Mouse (Mus musculus) brain, embryonic 14.5 days (tissue): Measurements from ENCODE around the gene Fbxo46. TPM values are rescaled to one million over a fixed set of nuclear protein-coding genes. Genes with fewer than 3 reads are reported as not detected.

ENCODE experiments used
- DNase-seq: peaks from one replicate; pipeline ENCODE4 v3.0.0-alpha.2; 2011; ENCODE audit warnings: low read depth
- CTCF ChIP-seq: fragments of 200-500 bp; IDR thresholded peaks from 2 replicates; pipeline ENCODE4 v1.5.1; 2012; ENCODE audit warnings: inconsistent platforms, mild to moderate bottlenecking, moderate library complexity, borderline replicate concordance; ENCODE audit not compliant: insufficient read depth, insufficient read length; ENCODE audit errors: extremely low read depth
- POLR2A ChIP-seq: fragments of 200-500 bp; IDR thresholded peaks from 2 replicates; pipeline ENCODE4 v1.6.1; 2012; ENCODE audit warnings: mild to moderate bottlenecking, inconsistent platforms, borderline replicate concordance; ENCODE audit not compliant: poor library complexity, insufficient read depth, insufficient read length, severe bottlenecking; ENCODE audit errors: extremely low read depth
- polyA plus RNA-seq: library from polyadenylated mRNA; depleted of rRNA; stranded (reverse); fragments of >200 nt; gene quantifications from 2 replicates; pipeline ENCODE4 v1.2.3, GENCODE M21; 2012

The Fbxo46 gene
- polyA plus RNA-seq, 1 experiment = 18.1 TPM

DNA sequence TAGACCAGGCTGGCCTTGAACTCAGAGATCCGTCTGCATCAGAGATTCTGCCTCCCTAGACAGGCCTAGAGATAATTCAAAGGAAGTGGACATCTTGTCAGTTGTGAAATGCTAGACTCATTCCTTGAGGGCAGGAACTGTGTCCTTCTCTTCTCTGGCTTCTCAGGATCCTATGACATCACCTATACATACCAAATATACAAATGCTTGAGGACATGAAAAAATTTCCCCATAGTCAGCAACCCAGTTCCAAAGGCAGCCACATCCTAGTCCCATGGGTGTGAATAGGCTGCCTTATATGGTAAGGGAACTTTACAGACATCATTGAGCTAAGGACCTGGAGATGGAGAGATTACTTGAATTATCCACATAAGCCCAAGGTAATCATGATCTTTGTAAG lies 10.1 kb upstream of the Fbxo46 start:
- no peak for DNase-seq
- TF ChIP-seq CTCF (no peak), POLR2A (no peak)

DNA sequence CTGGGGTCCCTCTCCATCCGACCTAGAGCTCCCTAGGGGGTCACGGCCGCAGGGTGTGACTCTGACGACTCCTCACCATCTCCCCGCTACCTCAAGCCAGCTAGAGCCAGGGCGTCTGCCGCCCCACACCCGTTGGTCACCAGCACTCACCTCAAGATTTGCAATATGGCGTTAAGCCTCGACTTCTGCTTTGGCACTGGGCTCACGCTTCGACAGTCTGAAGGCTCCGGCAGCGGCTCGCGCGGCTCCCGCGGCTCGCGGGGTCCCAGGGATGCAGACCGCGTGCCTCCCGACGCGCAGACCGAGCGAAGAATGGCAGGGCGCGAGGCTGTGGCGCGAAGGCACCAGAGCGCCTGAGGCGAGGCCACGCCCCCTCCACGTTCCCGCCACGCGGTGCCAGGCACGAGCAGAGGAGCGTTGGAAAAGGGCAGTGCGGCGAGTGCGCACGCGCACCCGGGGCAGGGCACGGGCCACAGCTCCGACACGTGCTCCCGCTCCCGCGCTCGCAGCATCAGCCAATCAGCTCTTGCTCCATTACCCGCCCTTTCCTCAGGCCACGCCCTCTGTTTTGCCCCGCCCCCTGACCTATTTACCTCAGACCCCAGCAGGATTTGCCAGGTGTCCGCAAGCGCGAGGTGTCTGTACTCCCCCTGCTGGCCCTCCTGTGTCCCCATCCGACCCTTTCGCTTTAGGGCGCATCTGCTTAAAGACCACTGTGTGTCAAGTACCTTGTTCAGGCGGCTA lies 1.5 kb upstream of the Fbxo46 start, which contains the start of gene Gm4969:
TSS of gene Gm4969 (minus strand) at position 341 of the 744 bp plus-strand sequence.
- DNase-seq = peak; percentile 81
- TF ChIP-seq POLR2A = no peak
- peak; percentile 11; the same call in 1 of the 2 replicates for TF ChIP-seq CTCF

DNA sequence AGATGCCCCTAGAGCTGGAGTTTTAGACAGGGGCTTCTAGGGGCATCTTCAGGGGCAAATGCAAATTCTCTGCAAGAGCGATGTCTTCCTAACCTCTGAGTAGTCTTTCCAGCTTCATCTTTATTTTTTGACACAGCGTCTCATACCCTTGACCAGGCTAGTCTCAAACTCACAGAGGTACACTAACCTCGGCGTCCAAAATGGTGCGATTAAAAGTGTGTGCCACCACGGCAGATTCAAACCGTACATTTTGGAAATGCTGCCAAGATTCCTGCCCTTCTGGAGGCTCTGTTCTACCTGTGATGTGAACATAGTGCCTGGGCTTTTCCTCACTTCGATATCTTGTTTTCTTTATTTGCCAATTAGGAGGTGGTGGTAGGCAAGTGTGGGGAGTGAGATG lies 576 bp upstream of the Fbxo46 start:
- DNase-seq = no peak
- TF ChIP-seq CTCF (no peak), POLR2A (no peak)

DNA sequence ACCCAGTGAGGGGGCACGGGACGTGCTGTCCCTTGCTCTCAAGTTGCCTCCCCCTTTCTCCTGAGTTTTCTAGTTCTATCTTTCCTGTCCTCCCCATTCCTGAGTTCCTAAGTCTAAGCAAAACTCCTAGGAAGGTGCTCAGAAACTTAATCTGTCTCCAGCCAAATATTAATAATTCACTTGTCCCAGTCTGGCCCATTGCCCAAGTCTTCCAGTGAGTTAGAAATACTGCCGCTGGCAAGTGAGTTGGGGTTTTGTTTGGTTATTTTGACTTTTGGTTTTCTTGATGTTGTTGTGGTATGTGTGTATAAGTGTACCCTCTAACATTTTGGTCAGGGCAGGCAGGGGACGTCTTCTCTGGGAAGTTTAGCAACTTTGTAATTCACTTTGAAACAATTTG lies 2.0 kb downstream of the Fbxo46 start:
- no peak for DNase-seq
- TF ChIP-seq POLR2A (no peak), CTCF (no peak)

DNA sequence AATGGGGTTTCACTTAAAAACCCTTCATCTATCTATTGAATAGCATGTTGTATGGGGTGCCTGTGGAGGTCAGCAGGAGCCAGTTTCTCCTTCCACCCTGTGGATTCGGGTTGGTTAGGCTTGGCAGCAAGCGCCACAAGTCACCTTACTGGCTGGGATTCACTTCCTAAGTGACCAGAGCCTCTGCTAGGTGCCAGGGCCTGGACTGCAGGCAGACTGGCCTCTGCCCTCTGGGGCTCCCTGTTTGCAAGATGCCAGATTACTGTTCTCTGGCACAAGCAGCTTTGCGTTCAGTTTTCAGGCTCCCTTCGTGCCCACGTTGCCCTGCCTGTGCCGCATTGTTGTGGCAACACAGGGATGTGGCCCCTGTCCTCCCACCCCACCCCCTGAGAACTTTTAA lies 5.1 kb downstream of the Fbxo46 start:
- DNase-seq = no peak
- no peak for TF ChIP-seq CTCF
- no peak for TF ChIP-seq POLR2A

DNA sequence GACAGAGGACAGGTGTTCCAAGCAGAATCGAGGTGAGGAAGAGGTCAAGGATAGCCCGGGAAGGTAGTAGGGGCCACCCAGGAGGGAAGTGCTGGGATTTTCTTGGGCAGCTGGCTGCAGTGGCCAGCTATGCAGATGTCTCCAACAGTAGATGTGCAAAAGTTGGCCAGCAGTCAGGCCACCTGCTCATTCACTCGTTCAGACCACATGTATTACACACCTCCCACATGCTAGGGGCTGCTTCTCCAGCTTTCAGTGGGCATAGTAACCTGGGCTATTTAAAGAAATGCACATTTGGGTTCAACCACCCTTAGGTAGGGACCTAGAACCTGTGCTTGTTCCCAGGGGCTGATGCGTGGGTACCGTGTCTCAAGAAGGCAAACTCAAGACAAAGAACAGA lies 8.1 kb downstream of the Fbxo46 start:
- TF ChIP-seq CTCF (no peak), POLR2A (no peak)

DNA sequence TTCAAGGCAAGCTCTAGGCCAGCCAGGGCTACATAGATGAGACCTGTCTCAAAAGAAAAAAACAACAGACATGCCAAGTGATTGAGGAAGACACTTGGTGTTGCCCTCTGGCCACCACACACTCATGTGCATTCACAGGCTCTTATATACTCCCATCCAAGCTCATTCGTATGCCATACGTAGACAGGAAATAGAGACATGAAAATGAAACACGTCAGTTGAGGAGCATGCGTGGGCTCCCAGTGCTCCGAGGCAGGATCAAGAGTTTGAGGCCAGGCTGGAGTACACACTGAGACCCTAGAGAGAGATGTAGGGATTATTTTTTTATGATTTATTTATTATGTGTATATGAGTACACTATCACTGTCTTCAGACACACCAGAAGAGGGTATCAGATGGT lies 9.7 kb downstream of the Fbxo46 start:
- TF ChIP-seq CTCF (no peak), POLR2A (no peak)
- no peak for DNase-seq

More for the DNA sequence above, 8.1 kb downstream of the Fbxo46 start:
- no peak for DNase-seq

DNA sequence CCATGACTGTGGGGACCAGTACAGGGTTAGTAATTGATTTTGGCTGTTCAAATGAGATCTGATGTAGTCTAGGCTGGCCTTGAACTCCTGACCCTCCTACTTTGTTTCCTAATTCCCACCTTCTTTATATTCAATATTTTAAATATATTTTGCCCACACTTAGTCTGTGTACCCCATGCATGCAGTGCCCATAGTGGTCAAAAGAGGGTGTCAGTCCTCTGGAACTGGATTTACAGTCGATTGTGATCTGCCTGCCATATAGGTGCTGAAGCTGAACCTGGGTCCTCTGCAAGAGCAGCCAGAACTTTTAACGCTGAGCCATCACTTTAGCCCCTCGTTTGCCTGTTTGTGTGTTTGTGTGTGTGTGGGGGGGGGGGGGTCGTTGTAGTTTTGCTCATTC lies 11.0 kb downstream of the Fbxo46 start:
- TF ChIP-seq CTCF (no peak; the same call in 1 of the 2 replicates), POLR2A (no peak)
- DNase-seq = peak; percentile 19

DNA sequence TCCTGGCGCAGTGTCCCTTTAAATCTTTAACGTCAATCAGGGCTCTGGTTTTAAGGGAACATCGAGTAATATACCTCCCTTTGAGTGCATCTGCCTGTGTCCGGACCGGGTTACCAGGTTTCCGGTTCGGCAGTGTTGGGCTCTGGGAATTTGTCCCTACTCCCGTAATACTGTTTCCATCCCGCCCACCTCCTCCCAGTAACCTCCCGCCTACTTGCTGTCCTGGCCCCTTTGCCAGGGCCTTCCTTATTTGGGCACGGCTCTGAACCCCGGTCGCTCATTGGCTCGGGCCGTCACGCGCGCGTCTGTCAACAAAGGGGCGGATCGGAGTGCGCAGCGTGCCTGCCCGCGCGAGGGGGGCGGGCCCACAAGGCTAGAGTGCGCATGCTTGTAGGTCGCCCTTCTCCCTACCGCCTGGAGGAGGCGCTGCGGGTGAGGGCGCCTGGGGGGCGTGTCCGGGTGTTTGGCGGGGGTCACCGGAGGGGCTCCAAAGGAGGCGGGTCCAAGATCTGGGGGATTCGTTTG lies 11.7 kb downstream of the Fbxo46 start:
- peak; percentile 99 for DNase-seq
- TF ChIP-seq CTCF (peak; percentile 73), POLR2A (peak; percentile 5; the same call in 1 of the 2 replicates)

DNA sequence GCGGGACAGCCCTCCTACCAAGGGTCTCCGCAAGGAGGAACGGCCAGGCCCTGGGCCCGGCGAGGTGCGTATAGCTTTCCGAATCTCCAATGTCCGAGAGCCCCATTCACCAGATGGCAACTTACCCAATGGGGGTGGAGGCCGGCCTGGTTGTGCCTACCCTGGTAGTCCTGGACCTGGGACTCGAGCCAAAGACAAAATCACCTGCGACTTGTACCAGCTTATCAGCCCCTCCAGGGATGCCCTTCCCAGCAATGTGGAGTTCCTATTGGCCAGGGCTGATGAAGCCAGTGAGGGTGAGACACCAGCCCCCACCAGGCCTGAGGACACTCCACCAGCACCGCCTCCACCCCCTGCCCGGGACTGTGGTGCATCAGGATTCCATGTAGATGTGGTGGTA lies 16.5 kb downstream of the Fbxo46 start:
- no peak for DNase-seq
- TF ChIP-seq POLR2A = no peak

DNA sequence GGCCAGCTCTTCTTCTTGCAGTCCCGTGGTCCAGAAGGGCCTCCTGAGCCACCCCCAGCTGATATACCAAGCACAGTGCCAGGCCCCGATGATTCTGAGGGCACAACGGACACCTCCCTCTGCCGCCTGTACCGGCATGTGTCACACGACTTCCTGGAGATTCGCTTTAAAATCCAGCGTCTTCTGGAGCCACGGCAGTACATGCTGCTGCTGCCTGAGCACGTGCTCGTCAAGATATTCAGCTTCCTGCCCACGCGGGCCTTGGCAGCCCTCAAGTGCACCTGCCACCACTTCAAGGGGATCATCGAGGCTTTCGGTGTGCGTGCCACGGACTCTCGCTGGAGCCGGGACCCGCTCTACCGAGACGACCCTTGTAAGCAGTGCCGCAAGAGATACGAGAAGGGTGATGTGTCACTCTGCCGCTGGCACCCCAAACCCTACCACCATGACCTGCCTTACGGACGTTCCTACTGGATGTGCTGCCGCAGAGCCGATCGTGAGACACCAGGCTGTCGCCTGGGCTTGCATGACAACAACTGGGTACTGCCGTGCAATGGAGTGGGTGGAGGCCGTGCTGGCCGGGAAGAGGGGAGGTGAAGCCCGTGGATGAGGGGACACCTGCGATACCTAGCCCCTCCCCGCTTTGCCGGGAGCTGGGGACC lies 17.1 kb downstream of the Fbxo46 start:
- no peak for DNase-seq

More for the DNA sequence above, 17.1 kb downstream of the Fbxo46 start:
- TF ChIP-seq POLR2A (no peak), CTCF (no peak)
